In the genomic region with DNA sequence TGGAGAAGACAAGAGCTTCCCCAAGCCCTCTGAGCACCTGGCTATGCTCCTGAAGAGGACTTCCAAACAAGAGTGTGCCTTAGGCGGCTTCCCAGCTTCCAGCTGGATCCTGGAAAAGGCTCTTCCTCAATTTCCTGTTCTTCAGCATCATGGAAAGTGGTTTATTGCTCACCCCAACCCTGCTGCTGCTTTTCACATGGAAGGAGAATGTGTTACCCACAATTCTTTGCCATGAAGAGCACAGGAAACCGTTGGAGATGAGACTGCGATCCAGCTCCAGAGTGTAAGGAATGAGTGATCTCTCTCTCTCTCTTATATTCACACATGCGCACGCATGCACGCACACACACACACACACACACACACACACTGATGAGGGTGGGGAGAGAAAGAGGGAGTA, we compare ENCODE assay signal across 7 mouse cellular contexts.
DNase-seq lines count a peak whose midpoint lies in the region; ATAC-seq lines count a peak whose summit lies in the region.

No protein-coding gene starts in this region.

- no peaks in the 10 kb centered on the region for H3K9me3 ChIP-seq in neural tube, embryonic 13.5 days

- peaks cover 16% of the 10 kb centered on the region for H3K4me1 ChIP-seq in neural tube, embryonic 13.5 days (replicated peaks)

- no peak for DNase-seq in neural tube, embryonic 10.5 days (ENCODE audit: extremely low spot score, low spot score)
- peak; percentile 55 for DNase-seq in heart, adult 8-10 months (ENCODE audit: low spot score)
- peak; percentile 41 for DNase-seq in kidney, postnatal 10 days
- no peak for DNase-seq in adrenal gland, postnatal 25 days
- DNase-seq in spleen, postnatal 14 days (ENCODE audit: low spot score in 2 of 2): no peak
- DNase-seq in thymus, postnatal 0 days (ENCODE audit: low spot score): no peak

- no peak for ATAC-seq in neural tube, embryonic 13.5 days (ENCODE audit: low read depth)

- 0 out of 2 replicates have a peak overlapping the region, but pooled peaks have one; percentile 13 for H3K27ac ChIP-seq in neural tube, embryonic 13.5 days (replicated peaks)

- H3K4me2 ChIP-seq in neural tube, embryonic 13.5 days: no peak overlapping the region

- 84% methylated on average over 6 of the region's 6 CpGs for WGBS in neural tube, embryonic 13.5 days

- H3K4me3 ChIP-seq in neural tube, embryonic 13.5 days: no peak overlapping the region

- H3K36me3 ChIP-seq in neural tube, embryonic 13.5 days: no peaks in the 10 kb centered on the region

- H3K9ac ChIP-seq in neural tube, embryonic 13.5 days: no peak overlapping the region

- H3K27me3 ChIP-seq in neural tube, embryonic 13.5 days: no peaks in the 10 kb centered on the region; the same call in 1 of the 2 replicates

Comparison
In these comparisons a context has a peak if more than half of its experiments do, and no peak if none do; other contexts are left out.
1. DNase-seq: peak in heart, adult 8-10 months (single experiment) and kidney, postnatal 10 days (single experiment); none in neural tube, embryonic 10.5 days (single experiment), adrenal gland, postnatal 25 days (single experiment), spleen, postnatal 14 days (0 of 2) and thymus, postnatal 0 days (single experiment).